In genomic region chr10:127041274-127041766, GRCm38 (mm10) we compare ENCODE assay signal across 8 mouse cellular contexts. TPM values are rescaled to one million over a fixed set of nuclear protein-coding genes. Genes with fewer than 3 reads are reported as not detected.
DNase-seq lines count a peak whose midpoint lies in the region; ATAC-seq lines count a peak whose summit lies in the region.

TSS of gene Mettl1 (plus strand) at chr10:127041414.
TSS of gene Eef1akmt3 (minus strand) at chr10:127041513.

- WGBS in heart, embryonic 10.5 days, result 0% methylated on average over 28 of the region's 28 CpGs
- 0% methylated on average over 28 of the region's 28 CpGs for WGBS in heart, embryonic 13.5 days
- WGBS in midbrain, embryonic 11.5 days, result under 1% methylated on average over 28 of the region's 28 CpGs

- H3K27me3 ChIP-seq in heart, embryonic 10.5 days (ENCODE audit: insufficient read depth, poor library complexity, severe bottlenecking), result peaks cover 32% of the 10 kb centered on the region
- H3K27me3 ChIP-seq in heart, embryonic 13.5 days (replicated peaks), result peaks cover 36% of the 10 kb centered on the region
- no peaks in the 10 kb centered on the region for H3K27me3 ChIP-seq in midbrain, embryonic 11.5 days (ENCODE audit: control insufficient read depth, insufficient read depth, low read length)

- intact Hi-C loops in left cerebral cortex, postnatal 4 days (cut with DNase I), result no loop called here

- ATAC-seq in heart, embryonic 13.5 days (ENCODE audit: extremely low read depth, insufficient number of reproducible peaks, low FRiP score, low TSS enrichment), result peak; percentile 23; the same call in 1 of the 2 replicates
- peak; percentile 80 for ATAC-seq in midbrain, embryonic 11.5 days (ENCODE audit: low FRiP score)

- peaks cover 28% of the 10 kb centered on the region for H3K36me3 ChIP-seq in heart, embryonic 10.5 days
- peaks cover 23% of the 10 kb centered on the region for H3K36me3 ChIP-seq in heart, embryonic 13.5 days
- no peaks in the 10 kb centered on the region for H3K36me3 ChIP-seq in midbrain, embryonic 11.5 days (ENCODE audit: control insufficient read depth, insufficient read depth, low read length)

- H3K9ac ChIP-seq in heart, embryonic 13.5 days, result peak within 1 kb of the TSS; percentile 86
- peak within 1 kb of the TSS; percentile 71 for H3K9ac ChIP-seq in midbrain, embryonic 11.5 days (ENCODE audit: low read length)

- peak within 1 kb of the TSS; percentile 97 for H3K27ac ChIP-seq in heart, embryonic 10.5 days
- H3K27ac ChIP-seq in brown adipose tissue, adult 24 weeks (replicated peaks; ENCODE audit: low read depth, low read length), result no peak within 1 kb of the TSS
- H3K27ac ChIP-seq in heart, embryonic 13.5 days (replicated peaks), result peak within 1 kb of the TSS; percentile 69
- H3K27ac ChIP-seq in midbrain, embryonic 11.5 days (ENCODE audit: low read depth, low read length), result no peak within 1 kb of the TSS

- H3K9me3 ChIP-seq in heart, embryonic 10.5 days, result no peaks in the 10 kb centered on the region
- H3K9me3 ChIP-seq in heart, embryonic 13.5 days, result no peaks in the 10 kb centered on the region
- no peaks in the 10 kb centered on the region for H3K9me3 ChIP-seq in midbrain, embryonic 11.5 days (ENCODE audit: control insufficient read depth, low read length)

- peak within 1 kb of the TSS; percentile 98 for H3K4me3 ChIP-seq in heart, embryonic 10.5 days
- peak within 1 kb of the TSS; percentile 96 for H3K4me3 ChIP-seq in brown adipose tissue, adult 24 weeks (ENCODE audit: insufficient read depth, low read depth, low read length)
- peak within 1 kb of the TSS; percentile 86 for H3K4me3 ChIP-seq in heart, embryonic 13.5 days
- peak within 1 kb of the TSS; percentile 82 for H3K4me3 ChIP-seq in midbrain, embryonic 11.5 days (ENCODE audit: low read depth, low read length)

- peaks cover 25% of the 10 kb centered on the region for H3K4me1 ChIP-seq in heart, embryonic 10.5 days
- H3K4me1 ChIP-seq in brown adipose tissue, adult 24 weeks (ENCODE audit: control insufficient read depth, insufficient read depth, insufficient read length, low read length), result 0 out of 2 replicates have a peak, but pooled peaks cover 3% of the 10 kb centered on the region
- H3K4me1 ChIP-seq in heart, embryonic 13.5 days, result peaks cover 13% of the 10 kb centered on the region
- H3K4me1 ChIP-seq in midbrain, embryonic 11.5 days (ENCODE audit: control insufficient read depth, insufficient read depth, low read length), result peaks cover 6% of the 10 kb centered on the region

- DNase-seq in heart, embryonic 10.5 days (ENCODE audit: low spot score), result no peak
- no peak for DNase-seq in heart, adult 8-10 months (ENCODE audit: low spot score)
- peak; percentile 34 for DNase-seq in CD4-positive, CD25-positive, alpha-beta regulatory T cell, adult 2 months (ENCODE audit: low read depth, low spot score)
- peak; percentile 43 for DNase-seq in left cerebral cortex, postnatal 4 days
- DNase-seq in midbrain, embryonic 11.5 days (ENCODE audit: low spot score, missing footprints), result no peak
- DNase-seq in natural killer cell, adult 2 months (ENCODE audit: low spot score in 2 of 2), result no peak

- H3K4me2 ChIP-seq in heart, embryonic 13.5 days, result peak within 1 kb of the TSS; percentile 97
- peak within 1 kb of the TSS; percentile 99 for H3K4me2 ChIP-seq in midbrain, embryonic 11.5 days

RNA-seq across cellular contexts. Expression of gene Mettl1, which starts in this region (rescaled TPM):
- 46.4 and 54.8 TPM in 2 replicates for polyA plus RNA-seq in heart, embryonic 10.5 days (2016; fragmentation: Nextera tagmentation; extraction: Ambion mirVana)
- 1 to 10 TPM; 7.5 to 9.6 (median 9.2) TPM for total RNA-seq in heart, adult 8-10 months (2022)
- polyA plus RNA-seq in brown adipose tissue, adult 24 weeks (2012; ENCODE audit: insufficient read depth, insufficient read length, missing spikeins), result 6.0 and 10.4 TPM in 2 replicates
- polyA plus RNA-seq in heart, embryonic 13.5 days (2015; fragmentation: Nextera tagmentation; extraction: Ambion mirVana), result 36.3 and 41.7 TPM in 2 replicates
- 10 to 100 TPM; 13.8 to 14.9 TPM for total RNA-seq in left cerebral cortex, postnatal 4 days (2021)
- 36.5 and 37.4 TPM in 2 replicates for polyA plus RNA-seq in midbrain, embryonic 11.5 days (2014; fragmentation: Nextera tagmentation; extraction: Ambion mirVana)

RNA-seq across cellular contexts. Expression of gene Eef1akmt3, which starts in this region (rescaled TPM):
- polyA plus RNA-seq in heart, embryonic 10.5 days (2016; fragmentation: Nextera tagmentation; extraction: Ambion mirVana), result 0.18 and 0.23 TPM in 2 replicates
- total RNA-seq in heart, adult 8-10 months (2022), result not detected
- not detected in 2 replicates for polyA plus RNA-seq in brown adipose tissue, adult 24 weeks (2012; ENCODE audit: insufficient read depth, insufficient read length, missing spikeins)
- polyA plus RNA-seq in heart, embryonic 13.5 days (2015; fragmentation: Nextera tagmentation; extraction: Ambion mirVana), result 0.33 and 0.34 TPM in 2 replicates
- total RNA-seq in left cerebral cortex, postnatal 4 days (2021), result under 1 TPM; 0.18 to 0.42 TPM
- 0.06 and 0.11 TPM in 2 replicates for polyA plus RNA-seq in midbrain, embryonic 11.5 days (2014; fragmentation: Nextera tagmentation; extraction: Ambion mirVana)

Comparison
In these comparisons a context has a peak if more than half of its experiments do, and no peak if none do; other contexts are left out.
1. DNase-seq: peak in CD4-positive, CD25-positive, alpha-beta regulatory T cell, adult 2 months (single experiment) and left cerebral cortex, postnatal 4 days (single experiment); none in heart, embryonic 10.5 days (single experiment), heart, adult 8-10 months (single experiment), midbrain, embryonic 11.5 days (single experiment) and natural killer cell, adult 2 months (0 of 2).
2. H3K27ac ChIP-seq: peak in heart, embryonic 10.5 days (single experiment) and heart, embryonic 13.5 days (single experiment); none in brown adipose tissue, adult 24 weeks (single experiment) and midbrain, embryonic 11.5 days (single experiment).
3. Peak in every context shown above with its lines, with median percentiles within 50 percentile points of each other: H3K4me3 ChIP-seq.